ENCODE assay signal across 29 mouse cellular contexts in genomic region chr17:5548546-5548945, GRCm38 (mm10).
"Had no signal": no experiment of that assay in that cellular context is flagged by ENCODE, and none has a peak within 500 bp of the region (broad histone marks: within the 10 kb centered on the region; RNA-seq: fewer than 3 reads in every experiment).

No protein-coding gene starts in this region.

- H3K9me3 ChIP-seq: embryonic facial prominence, embryonic 10.5 days; embryonic facial prominence, embryonic 12.5 days; embryonic facial prominence, embryonic 13.5 days; embryonic facial prominence, embryonic 15.5 days; forebrain, embryonic 10.5 days; forebrain, embryonic 12.5 days; forebrain, embryonic 13.5 days; forebrain, embryonic 15.5 days had no signal

- H3K27ac ChIP-seq: embryonic facial prominence, embryonic 10.5 days; embryonic facial prominence, embryonic 12.5 days; embryonic facial prominence, embryonic 13.5 days; embryonic facial prominence, embryonic 15.5 days; forebrain, embryonic 10.5 days; forebrain, embryonic 12.5 days; forebrain, embryonic 13.5 days; forebrain, embryonic 15.5 days; gastrocnemius, adult 2 months; heart, adult 2 months had no signal

- H3K9ac ChIP-seq: embryonic facial prominence, embryonic 12.5 days; embryonic facial prominence, embryonic 13.5 days; embryonic facial prominence, embryonic 15.5 days; forebrain, embryonic 12.5 days; forebrain, embryonic 13.5 days; forebrain, embryonic 15.5 days; forebrain, postnatal 0 days had no signal

- ATAC-seq: forebrain, embryonic 13.5 days; forebrain, embryonic 14.5 days; forebrain, embryonic 15.5 days; forebrain, embryonic 16.5 days; forebrain, postnatal 0 days had no signal

- H3K4me1 ChIP-seq: embryonic facial prominence, embryonic 12.5 days; embryonic facial prominence, embryonic 13.5 days; embryonic facial prominence, embryonic 15.5 days; forebrain, embryonic 10.5 days; forebrain, embryonic 13.5 days had no signal

- DNase-seq: cerebellum, adult 2 months; cerebellum, adult 8-10 months; cerebellum, adult 9-10 months; cerebellum, adult 9-11 months; cerebellum, postnatal 10 days; cerebellum, postnatal 14 days; cerebellum, postnatal 25 days; cerebellum, postnatal 36 days; embryo, embryonic 11 days; forebrain, postnatal 0 days; gastrocnemius, adult 2 months; gastrocnemius, postnatal 10 days; gastrocnemius, postnatal 14 days; gastrocnemius, postnatal 25 days; gastrocnemius, postnatal 36 days; heart, adult 11 months; heart, adult 18-20 months; heart, adult 2 months had no signal

- H3K4me3 ChIP-seq: embryonic facial prominence, embryonic 10.5 days; embryonic facial prominence, embryonic 12.5 days; embryonic facial prominence, embryonic 13.5 days; embryonic facial prominence, embryonic 15.5 days; erythroblast, embryonic 14.5 days; forebrain, embryonic 10.5 days; forebrain, embryonic 12.5 days; forebrain, embryonic 13.5 days; forebrain, embryonic 15.5 days; gastrocnemius, adult 2 months; heart, adult 2 months had no signal

- H3K27me3 ChIP-seq: embryonic facial prominence, embryonic 12.5 days; embryonic facial prominence, embryonic 13.5 days; embryonic facial prominence, embryonic 15.5 days; forebrain, embryonic 12.5 days; forebrain, embryonic 13.5 days; forebrain, embryonic 15.5 days had no signal

- H3K4me2 ChIP-seq: embryonic facial prominence, embryonic 12.5 days; embryonic facial prominence, embryonic 13.5 days; embryonic facial prominence, embryonic 15.5 days; forebrain, embryonic 12.5 days; forebrain, embryonic 13.5 days; forebrain, embryonic 15.5 days had no signal

- H3K36me3 ChIP-seq: embryonic facial prominence, embryonic 10.5 days; embryonic facial prominence, embryonic 12.5 days; embryonic facial prominence, embryonic 13.5 days; embryonic facial prominence, embryonic 15.5 days; forebrain, embryonic 10.5 days; forebrain, embryonic 12.5 days; forebrain, embryonic 15.5 days had no signal
